Mouse (Mus musculus): ENCODE measurements around the gene Wfdc8. TPM values are rescaled to one million over a fixed set of nuclear protein-coding genes. Genes with fewer than 3 reads are reported as not detected.
"Not testable (repeated sequence)": the region's sequence is repeated elsewhere in the genome, so short reads cannot be mapped to it uniquely, and the experiment has no call there.

Wfdc8 gene
- polyA plus RNA-seq (2014; fragmentation: Nextera tagmentation; extraction: Ambion mirVana): not detected in 2 replicates

DNA sequence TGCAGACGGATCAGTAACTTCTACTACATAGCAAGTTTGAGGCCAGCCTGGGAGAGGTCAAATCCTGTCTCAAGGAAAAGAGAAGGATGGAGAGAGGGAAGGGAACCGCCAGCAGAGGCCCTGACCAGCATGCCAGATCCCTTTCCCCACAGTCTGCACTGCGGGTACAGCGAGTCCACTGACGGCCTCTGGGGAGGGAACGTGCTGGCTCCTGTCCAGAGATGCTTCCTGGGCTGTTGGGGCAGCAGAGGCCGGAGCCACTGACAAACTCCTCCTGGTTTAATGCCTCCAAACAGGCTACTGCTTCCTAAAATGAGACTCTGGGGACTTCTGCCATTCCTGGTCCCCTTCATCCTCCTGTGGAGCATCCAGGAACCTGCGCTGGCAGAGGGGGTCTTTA lies at the start of gene Wfdc8, which contains the start of gene Wfdc6b:
Gene Wfdc8, minus strand, starts transcription at position 156 of the 400 bp plus-strand sequence.
Gene Wfdc6b, plus strand, starts transcription at position 52 of the 400 bp plus-strand sequence.
- H3K36me3 ChIP-seq (replicated peaks; ENCODE audit: control insufficient read depth, insufficient read depth, low read depth, low read length); H3K4me1 ChIP-seq (ENCODE audit: control insufficient read depth, insufficient read depth, low read length); H3K9ac ChIP-seq (replicated peaks; ENCODE audit: low read length); H3K9me3 ChIP-seq (replicated peaks; ENCODE audit: control insufficient read depth, low read length); DNase-seq (ENCODE audit: low spot score); H3K27ac ChIP-seq (replicated peaks; ENCODE audit: low read depth, low read length); ATAC-seq (replicated peaks; ENCODE audit: insufficient number of reproducible peaks, low FRiP score, low TSS enrichment, low read depth); H3K4me3 ChIP-seq (ENCODE audit: low read depth, low read length); H3K4me2 ChIP-seq (ENCODE audit: low read depth, low read length); H3K27me3 ChIP-seq (ENCODE audit: control insufficient read depth, insufficient read depth, low read length): not testable (repeated sequence)
- WGBS: 63% methylated on average over 8 of the region's 8 CpGs

DNA sequence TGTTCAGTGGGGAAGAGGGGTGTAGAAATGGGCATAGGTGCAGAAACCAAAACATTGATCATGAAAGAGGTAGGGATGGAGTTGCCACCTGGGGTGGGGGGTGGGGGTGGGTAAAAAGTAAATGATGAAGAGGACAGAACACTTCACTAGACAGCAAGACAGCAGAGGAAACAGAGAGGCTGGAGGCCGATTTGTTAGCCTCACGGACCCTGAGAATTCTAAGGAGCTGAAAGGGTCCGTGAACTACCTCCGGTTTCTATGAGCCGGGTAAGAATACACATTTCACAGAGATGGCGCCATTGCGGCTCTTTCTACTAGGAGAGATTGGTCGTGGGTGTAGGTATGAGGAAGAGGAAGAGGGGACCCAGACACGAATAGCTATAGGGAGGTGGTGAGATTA lies 43.1 kb upstream of the Wfdc8 start, which contains the start of gene Wfdc9:
Gene Wfdc9, minus strand, starts transcription at position 101 of the 400 bp plus-strand sequence.
- no peak for ATAC-seq (replicated peaks; ENCODE audit: insufficient number of reproducible peaks, low FRiP score, low TSS enrichment, low read depth)
- Histone ChIP-seq H3K27ac (replicated peaks; ENCODE audit: low read depth, low read length) (no peak within 1 kb of the TSS), H3K4me3 (ENCODE audit: low read depth, low read length) (no peak within 1 kb of the TSS), H3K36me3 (replicated peaks; ENCODE audit: control insufficient read depth, insufficient read depth, low read depth, low read length) (no peaks in the 10 kb centered on the region), H3K9ac (replicated peaks; ENCODE audit: low read length) (no peak within 1 kb of the TSS), H3K4me1 (ENCODE audit: control insufficient read depth, insufficient read depth, low read length) (no peaks in the 10 kb centered on the region), H3K4me2 (ENCODE audit: low read depth, low read length) (no peak within 1 kb of the TSS), H3K27me3 (ENCODE audit: control insufficient read depth, insufficient read depth, low read length) (no peaks in the 10 kb centered on the region), H3K9me3 (replicated peaks; ENCODE audit: control insufficient read depth, low read length) (no peaks in the 10 kb centered on the region)
- DNase-seq (ENCODE audit: low spot score): no peak
- 84% methylated on average over 9 of the region's 9 CpGs for WGBS

DNA sequence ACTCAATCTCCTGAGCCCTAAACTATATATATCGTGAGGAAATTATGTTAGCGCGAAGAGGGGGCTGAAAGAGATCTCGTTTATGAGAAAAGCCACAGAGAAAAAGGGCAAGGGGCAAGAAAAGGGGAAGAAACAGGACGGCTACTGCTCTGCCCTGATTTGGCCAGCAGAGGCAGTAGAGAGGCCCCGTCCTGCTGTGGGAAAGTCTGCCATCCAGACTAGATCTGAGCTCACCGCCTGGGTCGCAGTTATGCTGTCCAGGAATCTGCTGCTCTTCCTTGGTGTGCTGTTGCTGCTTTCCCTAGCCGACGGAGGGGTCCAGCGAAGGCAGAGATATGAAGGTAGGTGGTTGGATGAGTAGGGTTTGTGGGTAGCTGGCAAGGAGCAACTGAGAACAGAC lies 42.4 kb upstream of the Wfdc8 start, which contains the start of gene Wfdc10:
Gene Wfdc10, plus strand, starts transcription at position 189 of the 400 bp plus-strand sequence.
- WGBS: 16% methylated on average over 11 of the region's 11 CpGs
- H3K9me3 ChIP-seq (replicated peaks; ENCODE audit: control insufficient read depth, low read length): no peaks in the 10 kb centered on the region
- ATAC-seq (replicated peaks; ENCODE audit: insufficient number of reproducible peaks, low FRiP score, low TSS enrichment, low read depth) (no peak), DNase-seq (ENCODE audit: low spot score) (peak; percentile 69)
- no peak within 1 kb of the TSS for H3K27ac ChIP-seq (replicated peaks; ENCODE audit: low read depth, low read length)
- no peaks in the 10 kb centered on the region for H3K27me3 ChIP-seq (ENCODE audit: control insufficient read depth, insufficient read depth, low read length)
- no peaks in the 10 kb centered on the region for H3K36me3 ChIP-seq (replicated peaks; ENCODE audit: control insufficient read depth, insufficient read depth, low read depth, low read length)
- no peak within 1 kb of the TSS for H3K4me2 ChIP-seq (ENCODE audit: low read depth, low read length)
- no peak within 1 kb of the TSS for H3K4me3 ChIP-seq (ENCODE audit: low read depth, low read length)
- no peaks in the 10 kb centered on the region for H3K4me1 ChIP-seq (ENCODE audit: control insufficient read depth, insufficient read depth, low read length)
- no peak within 1 kb of the TSS for H3K9ac ChIP-seq (replicated peaks; ENCODE audit: low read length)

DNA sequence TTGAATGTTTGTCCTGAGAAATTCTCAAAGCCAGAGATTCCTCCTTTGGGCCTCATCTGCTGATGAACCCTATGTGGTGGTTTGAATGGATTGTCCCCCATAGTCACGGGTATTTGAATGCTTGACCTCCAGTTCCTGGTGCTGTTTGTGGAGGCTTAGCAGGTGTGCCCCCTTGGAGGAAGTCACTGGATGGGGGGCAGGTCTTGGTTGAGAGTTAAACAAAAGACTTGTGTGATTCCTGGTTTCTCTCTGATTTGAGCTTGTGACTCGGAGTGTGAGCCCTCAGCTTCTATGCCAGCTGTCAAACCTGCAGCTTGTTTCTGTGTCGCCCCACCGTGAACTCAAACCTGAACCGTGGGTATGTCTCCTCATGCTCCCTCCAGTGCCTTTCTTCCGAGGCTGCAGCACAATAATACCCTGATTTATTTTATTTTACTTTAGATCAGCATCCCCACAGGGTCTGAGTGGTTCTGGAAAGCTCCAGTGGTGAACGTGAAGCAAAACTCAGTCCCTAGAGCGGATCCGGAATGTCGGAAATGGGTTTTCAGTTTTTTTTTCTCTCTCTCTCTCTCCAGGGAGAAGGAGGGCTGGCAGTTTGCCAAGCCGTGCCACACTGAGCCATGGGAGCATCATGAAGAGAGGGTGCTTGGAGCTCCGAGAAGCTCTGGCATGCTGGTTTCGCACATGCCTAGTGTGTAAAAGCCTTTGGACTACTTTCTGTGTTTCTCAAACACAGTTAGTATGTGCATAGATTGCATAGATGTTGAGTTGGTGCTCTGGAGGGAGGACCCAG lies 28.7 kb upstream of the Wfdc8 start:
- WGBS: 84% methylated on average over 13 of the region's 13 CpGs
- no peak overlapping the region for H3K9ac ChIP-seq (replicated peaks; ENCODE audit: low read length)
- no peak overlapping the region for H3K4me2 ChIP-seq (ENCODE audit: low read depth, low read length)
- no peaks in the 10 kb centered on the region for H3K27me3 ChIP-seq (ENCODE audit: control insufficient read depth, insufficient read depth, low read length)
- no peaks in the 10 kb centered on the region for H3K4me1 ChIP-seq (ENCODE audit: control insufficient read depth, insufficient read depth, low read length)
- DNase-seq (ENCODE audit: low spot score) (no peak), ATAC-seq (replicated peaks; ENCODE audit: insufficient number of reproducible peaks, low FRiP score, low TSS enrichment, low read depth) (no peak)
- H3K4me3 ChIP-seq (ENCODE audit: low read depth, low read length): no peak overlapping the region
- no peak overlapping the region for H3K27ac ChIP-seq (replicated peaks; ENCODE audit: low read depth, low read length)
- no peaks in the 10 kb centered on the region for H3K9me3 ChIP-seq (replicated peaks; ENCODE audit: control insufficient read depth, low read length)
- H3K36me3 ChIP-seq (replicated peaks; ENCODE audit: control insufficient read depth, insufficient read depth, low read depth, low read length): no peaks in the 10 kb centered on the region

DNA sequence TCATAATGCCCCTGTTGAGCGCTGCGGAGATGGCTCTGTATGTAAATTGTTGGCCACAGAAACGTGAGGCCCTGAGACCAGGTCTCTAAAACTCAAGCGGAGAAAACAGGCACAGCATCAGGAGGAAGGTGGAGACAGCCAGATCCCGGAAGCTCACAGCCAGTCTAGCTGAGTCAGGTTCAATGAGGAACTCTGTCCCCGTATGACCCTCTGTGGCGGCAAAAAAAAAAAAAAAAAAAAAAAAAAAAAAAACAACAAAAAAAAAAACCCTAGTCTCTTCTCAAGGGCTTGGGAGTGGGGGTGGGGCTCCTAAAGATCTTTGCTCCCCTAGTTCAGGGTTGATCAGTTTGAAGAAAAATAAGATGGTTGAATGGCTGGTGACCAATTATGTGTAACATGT lies 27.7 kb upstream of the Wfdc8 start:
- no peak for ATAC-seq (replicated peaks; ENCODE audit: insufficient number of reproducible peaks, low FRiP score, low TSS enrichment, low read depth)
- no peak overlapping the region for H3K9ac ChIP-seq (replicated peaks; ENCODE audit: low read length)
- no peak overlapping the region for H3K4me3 ChIP-seq (ENCODE audit: low read depth, low read length)
- no peak for DNase-seq (ENCODE audit: low spot score)
- H3K27ac ChIP-seq (replicated peaks; ENCODE audit: low read depth, low read length): no peak overlapping the region
- WGBS: 68% methylated on average over 7 of the region's 7 CpGs
- no peak overlapping the region for H3K4me2 ChIP-seq (ENCODE audit: low read depth, low read length)
- no peaks in the 10 kb centered on the region for H3K4me1 ChIP-seq (ENCODE audit: control insufficient read depth, insufficient read depth, low read length)
- H3K27me3 ChIP-seq (ENCODE audit: control insufficient read depth, insufficient read depth, low read length): no peaks in the 10 kb centered on the region
- no peaks in the 10 kb centered on the region for H3K9me3 ChIP-seq (replicated peaks; ENCODE audit: control insufficient read depth, low read length)
- no peaks in the 10 kb centered on the region for H3K36me3 ChIP-seq (replicated peaks; ENCODE audit: control insufficient read depth, insufficient read depth, low read depth, low read length)

DNA sequence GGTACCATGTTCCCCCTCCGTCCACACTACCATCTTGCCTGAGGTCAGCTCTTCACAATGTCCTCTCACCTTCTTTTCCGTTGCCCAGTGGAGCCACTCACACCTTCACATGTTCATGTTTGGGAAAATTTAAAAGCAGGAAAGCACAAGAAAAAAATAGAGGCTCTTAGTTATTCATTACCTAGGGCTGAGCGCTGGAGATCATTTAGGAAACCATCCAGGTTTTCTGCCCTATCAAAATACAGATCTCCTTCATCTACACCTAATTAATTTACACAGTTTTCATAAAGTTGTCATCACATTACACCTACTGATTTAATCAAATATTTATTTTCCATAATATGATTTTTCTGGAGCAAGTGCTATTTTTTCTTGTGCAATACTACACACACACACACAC lies 25.3 kb upstream of the Wfdc8 start, which contains the start of gene Wfdc16:
Gene Wfdc16, minus strand, starts transcription at position 101 of the 400 bp plus-strand sequence.
- H3K4me1 ChIP-seq (ENCODE audit: control insufficient read depth, insufficient read depth, low read length): no peaks in the 10 kb centered on the region
- H3K27ac ChIP-seq (replicated peaks; ENCODE audit: low read depth, low read length): no peak within 1 kb of the TSS
- no peaks in the 10 kb centered on the region for H3K36me3 ChIP-seq (replicated peaks; ENCODE audit: control insufficient read depth, insufficient read depth, low read depth, low read length)
- H3K4me2 ChIP-seq (ENCODE audit: low read depth, low read length): no peak within 1 kb of the TSS
- ATAC-seq (replicated peaks; ENCODE audit: insufficient number of reproducible peaks, low FRiP score, low TSS enrichment, low read depth): no peak
- H3K9me3 ChIP-seq (replicated peaks; ENCODE audit: control insufficient read depth, low read length): no peaks in the 10 kb centered on the region
- H3K27me3 ChIP-seq (ENCODE audit: control insufficient read depth, insufficient read depth, low read length): no peaks in the 10 kb centered on the region
- H3K4me3 ChIP-seq (ENCODE audit: low read depth, low read length): no peak within 1 kb of the TSS
- H3K9ac ChIP-seq (replicated peaks; ENCODE audit: low read length): no peak within 1 kb of the TSS
- DNase-seq (ENCODE audit: low spot score): no peak
- WGBS: 79% methylated on average over 3 of the region's 3 CpGs

DNA sequence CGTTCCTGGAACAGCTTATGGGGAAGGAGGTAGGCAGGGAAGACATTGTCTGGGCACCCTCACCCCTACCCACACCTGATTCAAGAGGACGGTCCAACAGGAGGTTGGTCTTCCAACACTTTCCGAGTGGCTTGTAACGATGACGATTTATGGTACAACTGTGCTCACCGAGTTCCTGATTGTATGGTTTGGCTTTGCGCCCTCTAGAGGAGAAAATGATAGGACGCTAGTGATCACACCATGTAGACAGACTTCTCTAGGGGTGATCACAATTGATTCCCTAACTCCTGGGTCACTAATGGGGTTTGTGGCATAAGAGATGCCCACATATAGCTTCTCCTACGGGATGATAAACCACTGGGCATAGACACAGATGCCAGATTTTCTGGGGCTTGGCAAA lies 21.8 kb upstream of the Wfdc8 start:
- Histone ChIP-seq H3K9me3 (replicated peaks; ENCODE audit: control insufficient read depth, low read length) (no peaks in the 10 kb centered on the region), H3K27me3 (ENCODE audit: control insufficient read depth, insufficient read depth, low read length) (no peaks in the 10 kb centered on the region), H3K4me1 (ENCODE audit: control insufficient read depth, insufficient read depth, low read length) (no peaks in the 10 kb centered on the region), H3K4me3 (ENCODE audit: low read depth, low read length) (no peak overlapping the region), H3K9ac (replicated peaks; ENCODE audit: low read length) (no peak overlapping the region), H3K27ac (replicated peaks; ENCODE audit: low read depth, low read length) (no peak overlapping the region), H3K36me3 (replicated peaks; ENCODE audit: control insufficient read depth, insufficient read depth, low read depth, low read length) (no peaks in the 10 kb centered on the region), H3K4me2 (ENCODE audit: low read depth, low read length) (no peak overlapping the region)
- 79% methylated on average over 9 of the region's 9 CpGs for WGBS
- DNase-seq (ENCODE audit: low spot score): peak; percentile 9
- no peak for ATAC-seq (replicated peaks; ENCODE audit: insufficient number of reproducible peaks, low FRiP score, low TSS enrichment, low read depth)

DNA sequence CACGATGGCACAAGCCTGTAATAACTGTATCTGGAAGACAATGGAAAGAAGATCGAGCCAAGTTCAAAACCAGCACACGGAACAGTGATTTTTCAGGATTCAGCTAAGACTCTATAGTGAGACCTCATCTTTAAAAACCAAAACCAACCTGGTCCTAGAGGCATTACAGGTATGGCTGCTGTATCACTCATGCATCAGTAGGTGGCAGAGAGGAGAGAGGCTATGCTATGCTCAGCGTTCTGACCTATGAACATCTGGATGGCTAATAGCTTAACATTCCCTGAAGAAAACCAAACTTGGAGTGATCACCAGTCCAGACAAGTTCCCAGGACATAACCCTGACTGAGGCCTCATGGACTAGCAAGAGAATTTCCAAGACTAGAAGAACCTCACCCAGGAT lies 8.3 kb upstream of the Wfdc8 start:
- no peak for DNase-seq (ENCODE audit: low spot score)
- Histone ChIP-seq H3K9ac (replicated peaks; ENCODE audit: low read length) (no peak overlapping the region), H3K27me3 (ENCODE audit: control insufficient read depth, insufficient read depth, low read length) (no peaks in the 10 kb centered on the region), H3K4me3 (ENCODE audit: low read depth, low read length) (no peak overlapping the region), H3K4me1 (ENCODE audit: control insufficient read depth, insufficient read depth, low read length) (no peaks in the 10 kb centered on the region), H3K27ac (replicated peaks; ENCODE audit: low read depth, low read length) (no peak overlapping the region), H3K9me3 (replicated peaks; ENCODE audit: control insufficient read depth, low read length) (no peaks in the 10 kb centered on the region), H3K36me3 (replicated peaks; ENCODE audit: control insufficient read depth, insufficient read depth, low read depth, low read length) (no peaks in the 10 kb centered on the region), H3K4me2 (ENCODE audit: low read depth, low read length) (no peak overlapping the region)
- ATAC-seq (replicated peaks; ENCODE audit: insufficient number of reproducible peaks, low FRiP score, low TSS enrichment, low read depth): no peak
- 80% methylated on average over 4 of the region's 4 CpGs for WGBS

All from embryonic facial prominence, embryonic 11.5 days (tissue).